Mouse (Mus musculus): ENCODE data around the gene Clybl. TPM values are rescaled to one million over a fixed set of nuclear protein-coding genes. Genes with fewer than 3 reads are reported as not detected.

Gene Clybl
- total and polyA plus RNA-seq, 2 experiments from 2014 or later, result 8.7 to 21.1 TPM

DNA sequence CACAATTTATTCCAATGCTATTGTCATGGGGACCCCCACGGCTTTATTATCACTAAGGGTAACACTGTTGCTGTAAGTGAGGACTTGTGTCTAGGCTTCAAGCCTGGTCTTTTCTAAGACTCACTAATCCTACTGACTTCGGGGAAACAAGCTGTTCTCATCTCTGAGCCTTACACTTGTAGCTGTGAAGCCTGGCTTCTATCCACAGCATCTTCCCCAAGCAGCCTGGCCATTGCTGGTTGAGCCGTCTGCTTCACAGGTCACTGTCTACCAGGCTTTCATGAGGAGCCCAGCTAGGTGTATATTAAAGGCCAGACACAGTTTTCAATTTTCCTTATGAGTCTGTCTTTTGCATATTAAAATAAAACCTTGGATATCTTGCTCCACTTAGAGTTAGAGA lies 177.1 kb downstream of the Clybl start:
- peak; percentile 53 for DNase-seq (ENCODE audit: low spot score)
- no peak for ATAC-seq (ENCODE audit: low FRiP score)
- Histone ChIP-seq H3K9ac (replicated peaks; ENCODE audit: low read length, poor library complexity, severe bottlenecking) (no peak overlapping the region), H3K4me1 (ENCODE audit: insufficient read depth, low read length) (no peaks in the 10 kb centered on the region), H3K27me3 (ENCODE audit: insufficient read depth, low read length) (0 out of 2 replicates have a peak, but pooled peaks cover 4% of the 10 kb centered on the region), H3K4me3 (ENCODE audit: low read depth, low read length) (no peak overlapping the region), H3K27ac (ENCODE audit: low read depth, low read length) (no peak overlapping the region), H3K4me2 (ENCODE audit: low read depth, low read length, poor library complexity, severe bottlenecking) (no peak overlapping the region), H3K36me3 (ENCODE audit: insufficient read depth, low read length) (no peaks in the 10 kb centered on the region), H3K9me3 (ENCODE audit: low read length) (no peaks in the 10 kb centered on the region)
- 65% methylated on average over 3 of the region's 3 CpGs for WGBS
- no peak for TF ChIP-seq CTCF (IDR thresholded peaks at IDR 0.05)

DNA sequence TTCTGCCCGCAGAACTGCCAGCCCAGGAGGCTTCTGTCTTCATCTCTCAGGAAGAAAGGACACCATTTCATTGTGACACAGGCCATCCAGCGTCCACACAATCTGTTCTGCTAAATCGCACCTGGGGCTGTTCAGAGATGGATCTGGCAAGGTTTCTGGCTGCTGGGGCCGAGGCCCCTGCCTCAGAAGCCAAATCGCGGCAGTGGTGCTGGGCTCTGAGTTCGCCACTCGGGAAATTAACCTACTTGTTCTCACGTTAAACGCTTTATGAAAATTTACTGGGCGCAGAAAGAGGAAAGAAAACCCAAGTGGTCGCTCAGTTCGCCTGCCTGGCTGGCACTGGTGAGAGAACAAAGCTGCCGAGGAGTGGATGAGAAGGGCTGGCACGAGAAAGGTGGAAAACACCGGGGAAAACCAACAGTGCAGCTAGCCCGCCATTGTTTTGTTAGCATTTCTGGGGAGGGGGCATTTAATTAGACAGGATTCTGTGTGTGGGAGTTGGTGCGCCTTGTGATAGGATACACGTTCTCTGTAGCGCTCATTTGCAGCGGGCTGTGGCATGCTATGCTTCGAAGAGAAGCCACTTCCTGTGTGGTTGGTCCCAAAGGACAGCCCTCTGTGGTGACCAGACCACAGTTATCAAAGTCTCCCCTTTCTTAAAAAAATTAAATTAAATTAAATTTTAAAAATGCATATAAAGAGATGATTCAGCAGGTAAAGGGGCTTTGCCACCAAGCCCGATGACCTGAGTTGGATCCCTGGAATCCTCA lies 177.8 kb downstream of the Clybl start:
- H3K27ac ChIP-seq (ENCODE audit: low read depth, low read length), result no peak overlapping the region
- no peak for ATAC-seq (ENCODE audit: low FRiP score)
- H3K27me3 ChIP-seq (ENCODE audit: insufficient read depth, low read length), result 0 out of 2 replicates have a peak, but pooled peaks cover 7% of the 10 kb centered on the region
- H3K4me1 ChIP-seq (ENCODE audit: insufficient read depth, low read length), result no peaks in the 10 kb centered on the region
- H3K36me3 ChIP-seq (ENCODE audit: insufficient read depth, low read length), result no peaks in the 10 kb centered on the region
- no peaks in the 10 kb centered on the region for H3K9me3 ChIP-seq (ENCODE audit: low read length)
- DNase-seq (ENCODE audit: low spot score), result peak; percentile 65
- 73% methylated on average over 23 of the region's 23 CpGs for WGBS
- TF ChIP-seq CTCF (IDR thresholded peaks at IDR 0.05), result no peak
- H3K4me3 ChIP-seq (ENCODE audit: low read depth, low read length), result no peak overlapping the region
- H3K4me2 ChIP-seq (ENCODE audit: low read depth, low read length, poor library complexity, severe bottlenecking), result no peak overlapping the region
- no peak overlapping the region for H3K9ac ChIP-seq (replicated peaks; ENCODE audit: low read length, poor library complexity, severe bottlenecking)

DNA sequence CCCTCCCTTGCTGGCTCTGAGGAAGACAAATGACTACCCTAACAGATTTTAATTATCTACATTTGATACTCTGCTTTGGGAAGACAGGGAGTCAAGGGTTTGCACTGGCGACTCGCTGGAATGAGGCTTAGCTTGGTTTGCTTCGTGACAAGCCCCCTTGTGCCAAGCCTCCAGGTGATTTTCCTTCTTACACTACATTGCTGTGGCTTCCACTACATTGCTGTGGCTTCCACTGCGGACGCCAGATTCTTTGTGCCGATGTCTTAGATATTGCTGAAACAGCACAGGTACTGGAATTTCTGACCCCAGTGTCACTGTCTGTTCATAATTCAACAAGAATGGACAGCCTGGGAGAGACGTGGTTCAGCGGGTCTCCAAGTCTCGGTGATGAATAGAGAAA lies 180.3 kb downstream of the Clybl start:
- Histone ChIP-seq H3K9me3 (ENCODE audit: low read length) (no peaks in the 10 kb centered on the region), H3K4me2 (ENCODE audit: low read depth, low read length, poor library complexity, severe bottlenecking) (no peak overlapping the region), H3K36me3 (ENCODE audit: insufficient read depth, low read length) (no peaks in the 10 kb centered on the region), H3K27me3 (ENCODE audit: insufficient read depth, low read length) (0 out of 2 replicates have a peak, but pooled peaks cover 7% of the 10 kb centered on the region), H3K4me3 (ENCODE audit: low read depth, low read length) (no peak overlapping the region), H3K9ac (replicated peaks; ENCODE audit: low read length, poor library complexity, severe bottlenecking) (no peak overlapping the region), H3K4me1 (ENCODE audit: insufficient read depth, low read length) (no peaks in the 10 kb centered on the region), H3K27ac (ENCODE audit: low read depth, low read length) (no peak overlapping the region)
- TF ChIP-seq CTCF (IDR thresholded peaks at IDR 0.05), result no peak
- WGBS, result 85% methylated on average over 9 of the region's 9 CpGs
- ATAC-seq (ENCODE audit: low FRiP score) (no peak), DNase-seq (ENCODE audit: low spot score) (no peak)

DNA sequence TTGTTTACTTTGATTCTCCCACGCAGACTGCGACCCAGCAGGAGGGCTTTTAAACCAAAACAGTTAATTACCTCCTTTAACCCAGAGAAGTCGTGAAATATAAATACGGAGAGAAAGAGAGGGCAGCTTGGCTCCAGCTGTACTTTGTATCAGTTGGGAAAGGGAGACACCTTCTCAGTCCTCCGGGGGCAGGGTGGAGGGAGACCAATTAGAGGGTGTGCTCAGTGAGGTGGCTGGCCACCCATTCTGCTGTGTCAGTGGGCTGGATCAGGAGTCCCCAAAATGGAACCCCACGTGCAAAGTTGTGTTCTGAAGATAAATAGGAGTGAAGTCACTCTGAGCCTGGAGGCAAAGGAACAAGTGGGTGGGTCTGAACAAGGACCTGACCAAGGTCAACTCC lies 181.7 kb downstream of the Clybl start:
- Histone ChIP-seq H3K4me1 (ENCODE audit: insufficient read depth, low read length) (no peaks in the 10 kb centered on the region), H3K9ac (replicated peaks; ENCODE audit: low read length, poor library complexity, severe bottlenecking) (no peak overlapping the region), H3K36me3 (ENCODE audit: insufficient read depth, low read length) (no peaks in the 10 kb centered on the region), H3K9me3 (ENCODE audit: low read length) (no peaks in the 10 kb centered on the region), H3K27me3 (ENCODE audit: insufficient read depth, low read length) (peaks cover 12% of the 10 kb centered on the region; the same call in 1 of the 2 replicates), H3K4me3 (ENCODE audit: low read depth, low read length) (no peak overlapping the region), H3K4me2 (ENCODE audit: low read depth, low read length, poor library complexity, severe bottlenecking) (no peak overlapping the region), H3K27ac (ENCODE audit: low read depth, low read length) (no peak overlapping the region)
- ATAC-seq (ENCODE audit: low FRiP score), result no peak
- no peak for TF ChIP-seq CTCF (IDR thresholded peaks at IDR 0.05)
- DNase-seq (ENCODE audit: low spot score), result no peak
- WGBS, result 45% methylated on average over 6 of the region's 6 CpGs

DNA sequence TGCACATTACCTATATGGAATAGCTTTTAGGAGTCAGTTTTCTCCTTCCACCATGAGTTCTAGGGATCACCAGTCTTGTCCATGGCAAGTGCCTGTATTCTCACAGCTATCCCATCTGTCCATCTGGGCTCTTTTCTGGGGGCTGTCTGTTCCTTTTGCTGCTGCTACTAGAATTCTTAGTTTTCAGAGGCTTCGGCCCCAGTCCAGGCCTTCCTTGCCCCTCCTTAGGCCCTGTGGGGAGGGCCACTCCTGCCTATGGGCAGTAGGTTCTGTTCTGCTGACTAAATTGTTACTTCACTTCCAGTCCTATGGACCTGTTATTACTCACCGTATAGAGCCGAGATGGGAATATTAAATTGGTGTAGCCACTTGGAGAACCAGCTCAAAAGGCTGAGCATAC lies 182.5 kb downstream of the Clybl start:
- ATAC-seq (ENCODE audit: low FRiP score), result no peak
- no peak overlapping the region for H3K9ac ChIP-seq (replicated peaks; ENCODE audit: low read length, poor library complexity, severe bottlenecking)
- H3K27ac ChIP-seq (ENCODE audit: low read depth, low read length), result no peak overlapping the region
- peaks cover 12% of the 10 kb centered on the region; the same call in 1 of the 2 replicates for H3K27me3 ChIP-seq (ENCODE audit: insufficient read depth, low read length)
- H3K9me3 ChIP-seq (ENCODE audit: low read length), result no peaks in the 10 kb centered on the region
- whole genome bisulfite sequencing, result 94% methylated on average over 3 of the region's 3 CpGs
- no peaks in the 10 kb centered on the region for H3K36me3 ChIP-seq (ENCODE audit: insufficient read depth, low read length)
- TF ChIP-seq CTCF (IDR thresholded peaks at IDR 0.05), result no peak
- H3K4me2 ChIP-seq (ENCODE audit: low read depth, low read length, poor library complexity, severe bottlenecking), result no peak overlapping the region
- DNase-seq (ENCODE audit: low spot score), result no peak
- no peak overlapping the region for H3K4me3 ChIP-seq (ENCODE audit: low read depth, low read length)
- no peaks in the 10 kb centered on the region for H3K4me1 ChIP-seq (ENCODE audit: insufficient read depth, low read length)

DNA sequence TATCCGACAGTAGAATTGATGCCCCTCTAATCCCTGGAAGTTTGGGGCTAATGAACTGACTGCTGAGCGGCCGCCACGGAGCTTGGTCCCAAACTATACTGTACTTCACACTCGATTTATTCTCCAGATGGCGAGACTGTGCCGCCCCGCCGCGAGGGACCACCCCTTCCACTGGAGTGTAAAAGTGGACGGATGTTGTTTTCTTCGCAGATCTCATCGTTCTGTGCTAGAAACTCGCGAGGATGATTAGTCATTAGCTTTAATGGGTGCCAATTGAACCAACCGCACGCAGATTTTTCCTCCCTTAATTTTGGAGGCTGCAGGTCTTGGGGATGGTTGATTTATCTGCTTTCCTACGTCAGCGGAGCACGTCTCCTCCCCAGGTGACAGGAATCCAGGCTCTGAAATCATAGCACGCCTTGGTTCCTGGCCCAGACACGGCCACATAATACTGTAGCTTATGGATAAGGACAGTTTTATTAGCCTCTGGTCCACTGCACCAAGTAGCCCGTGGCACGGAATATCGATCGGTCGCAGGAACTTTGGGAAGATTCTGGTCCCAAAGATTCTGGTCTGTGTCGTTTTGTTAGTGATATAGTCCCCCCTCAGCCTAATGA lies 185.9 kb downstream of the Clybl start:
- DNase-seq (ENCODE audit: low spot score) (peak; percentile 85), ATAC-seq (ENCODE audit: low FRiP score) (peak; percentile 69; the same call in 1 of the 2 replicates)
- Histone ChIP-seq H3K36me3 (ENCODE audit: insufficient read depth, low read length) (no peaks in the 10 kb centered on the region), H3K4me2 (ENCODE audit: low read depth, low read length, poor library complexity, severe bottlenecking) (no peak overlapping the region), H3K9ac (replicated peaks; ENCODE audit: low read length, poor library complexity, severe bottlenecking) (no peak overlapping the region), H3K27me3 (ENCODE audit: insufficient read depth, low read length) (peaks cover 28% of the 10 kb centered on the region), H3K4me3 (ENCODE audit: low read depth, low read length) (no peak overlapping the region), H3K4me1 (ENCODE audit: insufficient read depth, low read length) (no peaks in the 10 kb centered on the region), H3K9me3 (ENCODE audit: low read length) (no peaks in the 10 kb centered on the region), H3K27ac (ENCODE audit: low read depth, low read length) (no peak overlapping the region)
- no peak for TF ChIP-seq CTCF (IDR thresholded peaks at IDR 0.05)
- WGBS, result 75% methylated on average over 28 of the region's 28 CpGs

Data from midbrain, postnatal 0 days (tissue).